Mouse (Mus musculus): ENCODE measurements at regions not wholly inside any gene's neighbourhood (a gene's known extent, or its start where the extent isn't known, plus 50 kb on each side); places are given as distances from the start of the nearest gene placed in this dataset.

GRCm38 (mm10) chr8:36041222-36041864 is 275.8 kb downstream of the Gm19410 start:
- no peak for ATAC-seq (ENCODE audit: low TSS enrichment)

- no peak for ATAC-seq (ENCODE audit: low TSS enrichment)
Measured at GRCm38 (mm10) chr8:36042594-36042993, 277.0 kb downstream of the Gm19410 start.
